ENCODE assay signal across 12 mouse cellular contexts in the genomic region with DNA sequence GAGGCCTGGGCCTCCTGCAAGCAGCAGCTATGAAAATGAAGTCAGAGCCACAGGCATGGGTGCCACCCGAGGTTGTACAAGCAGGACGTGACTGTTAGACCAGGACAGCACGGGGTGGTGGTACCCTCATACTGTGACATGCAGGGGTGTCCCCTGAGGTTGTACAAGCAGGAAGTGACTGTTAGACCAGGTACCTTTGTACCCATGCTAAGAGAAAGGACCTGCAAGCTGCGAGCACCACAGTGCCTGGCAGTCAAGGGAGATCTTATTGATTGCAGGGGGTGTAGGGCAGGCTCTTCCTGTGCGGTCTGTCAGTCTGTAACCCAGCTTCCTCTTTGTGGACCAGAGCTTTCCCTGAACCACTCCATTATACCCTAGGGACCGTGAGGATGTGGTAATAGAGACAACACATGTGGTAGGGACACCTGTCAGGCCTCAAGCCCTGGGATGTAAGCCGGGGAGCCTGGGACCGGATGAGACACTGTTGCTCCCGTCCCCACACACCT. TPM values are rescaled to one million over a fixed set of nuclear protein-coding genes. Genes with fewer than 3 reads are reported as not detected.
DNase-seq lines count a peak whose midpoint lies in the region; ATAC-seq lines count a peak whose summit lies in the region.
"Had no signal": no experiment of that assay in that cellular context is flagged by ENCODE, and none has a peak within 500 bp of the region (broad histone marks: within the 10 kb centered on the region; RNA-seq: fewer than 3 reads in every experiment).

No protein-coding gene starts in this region.

- peak; percentile 64 for DNase-seq in thymus, postnatal 14 days
- no peak for DNase-seq in retina, embryonic 14.5 days (ENCODE audit: low spot score)
- no peak for DNase-seq in layer of hippocampus, adult 9-11 months
- DNase-seq in frontal cortex, adult 2 months (ENCODE audit: extremely low spot score in 1 of 2, low spot score in 1 of 2), result no peak
- DNase-seq: lung, postnatal 14 days had no signal

- no peaks in the 10 kb centered on the region for H3K27me3 ChIP-seq in intestine, embryonic 16.5 days (replicated peaks; ENCODE audit: control insufficient read depth, insufficient read depth, low read length)
- no peaks in the 10 kb centered on the region for H3K27me3 ChIP-seq in intestine, embryonic 15.5 days (replicated peaks)
- H3K27me3 ChIP-seq: forebrain, embryonic 13.5 days; hindbrain, embryonic 12.5 days had no signal

- H3K27ac ChIP-seq in intestine, embryonic 16.5 days (ENCODE audit: low read length), result no peak overlapping the region
- no peak overlapping the region for H3K27ac ChIP-seq in intestine, embryonic 15.5 days
- H3K27ac ChIP-seq: forebrain, embryonic 13.5 days; hindbrain, embryonic 12.5 days; kidney, postnatal 0 days had no signal

- no peaks in the 10 kb centered on the region for H3K9me3 ChIP-seq in intestine, embryonic 16.5 days (ENCODE audit: control insufficient read depth, low read length)
- no peaks in the 10 kb centered on the region for H3K9me3 ChIP-seq in intestine, embryonic 15.5 days
- H3K9me3 ChIP-seq: forebrain, embryonic 13.5 days; hindbrain, embryonic 12.5 days had no signal

- peak; percentile 27 for ATAC-seq in intestine, embryonic 16.5 days
- ATAC-seq in intestine, embryonic 15.5 days, result no peak
- ATAC-seq in common myeloid progenitor, adult 5-6 weeks (replicated peaks; ENCODE audit: low read depth, poor library complexity, severe bottlenecking), result peak; percentile 90
- peak; percentile 58 for ATAC-seq in megakaryocyte-erythroid progenitor cell, adult 5-6 weeks (replicated peaks; ENCODE audit: low FRiP score, low TSS enrichment, poor library complexity, severe bottlenecking)
- ATAC-seq: forebrain, embryonic 13.5 days had no signal

- no peaks in the 10 kb centered on the region for H3K4me1 ChIP-seq in intestine, embryonic 16.5 days (ENCODE audit: control insufficient read depth, insufficient read depth, low read length)
- H3K4me1 ChIP-seq in intestine, embryonic 15.5 days (replicated peaks), result no peaks in the 10 kb centered on the region
- H3K4me1 ChIP-seq: forebrain, embryonic 13.5 days had no signal

- no peaks in the 10 kb centered on the region for H3K36me3 ChIP-seq in intestine, embryonic 16.5 days (ENCODE audit: control insufficient read depth, insufficient read depth, low read length)
- H3K36me3 ChIP-seq in intestine, embryonic 15.5 days, result no peaks in the 10 kb centered on the region

- WGBS in intestine, embryonic 16.5 days, result 76% methylated on average over 9 of the region's 9 CpGs
- WGBS in intestine, embryonic 15.5 days, result 75% methylated on average over 9 of the region's 9 CpGs

- H3K9ac ChIP-seq in intestine, embryonic 16.5 days (ENCODE audit: low read depth, low read length), result no peak overlapping the region
- no peak overlapping the region for H3K9ac ChIP-seq in intestine, embryonic 15.5 days
- H3K9ac ChIP-seq: forebrain, embryonic 13.5 days; hindbrain, embryonic 12.5 days had no signal

- no peak overlapping the region for H3K4me2 ChIP-seq in intestine, embryonic 16.5 days (ENCODE audit: low read depth, low read length)
- H3K4me2 ChIP-seq in intestine, embryonic 15.5 days (replicated peaks), result no peak overlapping the region
- H3K4me2 ChIP-seq: forebrain, embryonic 13.5 days; hindbrain, embryonic 12.5 days had no signal

- no peak overlapping the region for H3K4me3 ChIP-seq in intestine, embryonic 16.5 days (ENCODE audit: low read length)
- H3K4me3 ChIP-seq in intestine, embryonic 15.5 days (replicated peaks), result no peak overlapping the region
- H3K4me3 ChIP-seq: forebrain, embryonic 13.5 days; hindbrain, embryonic 12.5 days had no signal

RNA-seq across cellular contexts. Expression of a gene that starts 11.9 kb away (rescaled TPM):
- polyA plus RNA-seq in intestine, embryonic 16.5 days (2015; fragmentation: Nextera tagmentation; extraction: Ambion mirVana), result 21.4 and 22.7 TPM in 2 replicates
- polyA plus RNA-seq in intestine, embryonic 15.5 days (2015; fragmentation: Nextera tagmentation; extraction: Ambion mirVana), result 25.3 and 25.5 TPM in 2 replicates
- total RNA-seq in common myeloid progenitor, adult 5-6 weeks (2017), result 19.2 and 19.6 TPM in 2 replicates
- 13.5 and 29.1 TPM in 2 replicates for total RNA-seq in megakaryocyte-erythroid progenitor cell, adult 5-6 weeks (2014; fragmentation: Nextera tagmentation)
- total RNA-seq in megakaryocyte-erythroid progenitor cell, adult 5-6 weeks (2017), result 10.7 and 15.7 TPM in 2 replicates
- polyA plus RNA-seq in frontal cortex, adult 2 months (2012; rRNA removed), result 1.1 and 1.8 TPM in 2 replicates

RNA-seq across cellular contexts. Expression of a gene that starts 17.6 kb away (rescaled TPM):
- 5.6 and 5.8 TPM in 2 replicates for polyA plus RNA-seq in intestine, embryonic 16.5 days (2015; fragmentation: Nextera tagmentation; extraction: Ambion mirVana)
- 6.7 and 7.5 TPM in 2 replicates for polyA plus RNA-seq in intestine, embryonic 15.5 days (2015; fragmentation: Nextera tagmentation; extraction: Ambion mirVana)
- total RNA-seq in common myeloid progenitor, adult 5-6 weeks (2017), result 1.2 TPM in 1 of 2 replicates, not detected in the other
- total RNA-seq in megakaryocyte-erythroid progenitor cell, adult 5-6 weeks (2014; fragmentation: Nextera tagmentation), result 0.22 and 0.74 TPM in 2 replicates
- total RNA-seq in megakaryocyte-erythroid progenitor cell, adult 5-6 weeks (2017), result not detected in 2 replicates
- 40.3 and 42.0 TPM in 2 replicates for polyA plus RNA-seq in frontal cortex, adult 2 months (2012; rRNA removed)

RNA-seq across cellular contexts. Expression of a gene that starts 22.0 kb away (rescaled TPM):
- 489 and 523 TPM in 2 replicates for polyA plus RNA-seq in intestine, embryonic 16.5 days (2015; fragmentation: Nextera tagmentation; extraction: Ambion mirVana)
- 426 and 430 TPM in 2 replicates for polyA plus RNA-seq in intestine, embryonic 15.5 days (2015; fragmentation: Nextera tagmentation; extraction: Ambion mirVana)
- 337 and 338 TPM in 2 replicates for total RNA-seq in common myeloid progenitor, adult 5-6 weeks (2017)
- total RNA-seq in megakaryocyte-erythroid progenitor cell, adult 5-6 weeks (2014; fragmentation: Nextera tagmentation), result 248 and 286 TPM in 2 replicates
- total RNA-seq in megakaryocyte-erythroid progenitor cell, adult 5-6 weeks (2017), result 191 and 258 TPM in 2 replicates
- 87.6 and 94.9 TPM in 2 replicates for polyA plus RNA-seq in frontal cortex, adult 2 months (2012; rRNA removed)

RNA-seq across cellular contexts. Expression of a gene that starts 28.0 kb away (rescaled TPM):
- 124 and 130 TPM in 2 replicates for polyA plus RNA-seq in intestine, embryonic 16.5 days (2015; fragmentation: Nextera tagmentation; extraction: Ambion mirVana)
- polyA plus RNA-seq in intestine, embryonic 15.5 days (2015; fragmentation: Nextera tagmentation; extraction: Ambion mirVana), result 122 and 130 TPM in 2 replicates
- total RNA-seq in common myeloid progenitor, adult 5-6 weeks (2017), result 6.3 and 7.3 TPM in 2 replicates
- total RNA-seq in megakaryocyte-erythroid progenitor cell, adult 5-6 weeks (2014; fragmentation: Nextera tagmentation), result 26.1 and 45.9 TPM in 2 replicates
- total RNA-seq in megakaryocyte-erythroid progenitor cell, adult 5-6 weeks (2017), result 11.6 and 18.2 TPM in 2 replicates
- polyA plus RNA-seq in frontal cortex, adult 2 months (2012; rRNA removed), result 249 and 252 TPM in 2 replicates
